8 mouse cellular contexts compared by ENCODE assay signal in the genomic region with DNA sequence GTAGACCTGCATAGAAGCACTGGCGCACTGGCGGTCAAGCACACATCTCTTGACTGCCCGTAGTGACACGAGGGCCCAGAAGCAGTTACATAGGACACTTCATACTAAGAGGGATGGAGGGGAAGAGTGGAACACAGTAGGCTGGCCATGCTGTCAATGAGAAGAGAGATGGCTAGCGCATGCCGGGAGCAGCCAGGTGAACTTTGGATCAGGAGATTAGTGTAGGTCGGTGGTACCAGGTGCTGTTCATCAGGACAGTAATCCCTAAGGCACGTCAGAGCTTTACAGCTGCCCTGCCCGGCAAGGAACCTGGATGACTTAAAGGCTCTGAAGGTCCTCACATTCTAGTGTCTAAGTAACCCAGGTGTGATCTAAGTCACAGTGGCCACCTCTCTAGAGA. TPM values are rescaled to one million over a fixed set of nuclear protein-coding genes. Genes with fewer than 3 reads are reported as not detected.
DNase-seq lines count a peak whose midpoint lies in the region; ATAC-seq lines count a peak whose summit lies in the region.

No protein-coding gene starts in this region.

- H3K9ac ChIP-seq in midbrain, embryonic 11.5 days (ENCODE audit: low read length) = no peak overlapping the region
- H3K9ac ChIP-seq in liver, embryonic 11.5 days (ENCODE audit: low read depth, low read length) = 0 out of 2 replicates have a peak overlapping the region, but pooled peaks have one; percentile 87

- peak; percentile 6 for DNase-seq in cerebellum, adult 11 months
- DNase-seq in midbrain, embryonic 10.5 days (ENCODE audit: low spot score) = no peak
- no peak for DNase-seq in midbrain, embryonic 11.5 days (ENCODE audit: low spot score, missing footprints)
- no peak for DNase-seq in liver, embryonic 11.5 days (ENCODE audit: low spot score)
- DNase-seq in urinary bladder, postnatal 14 days (ENCODE audit: low spot score) = no peak
- DNase-seq in embryo, embryonic 10.5 days (ENCODE audit: low spot score) = no peak
- no peak for DNase-seq in cerebellum, postnatal 14 days

- no peak overlapping the region for H3K27ac ChIP-seq in midbrain, embryonic 10.5 days (replicated peaks)
- H3K27ac ChIP-seq in midbrain, embryonic 11.5 days (ENCODE audit: low read depth, low read length) = no peak overlapping the region
- H3K27ac ChIP-seq in liver, embryonic 11.5 days (ENCODE audit: low read depth, low read length) = no peak overlapping the region; the same call in 1 of the 2 replicates

- H3K36me3 ChIP-seq in midbrain, embryonic 10.5 days = peaks cover 11% of the 10 kb centered on the region
- H3K36me3 ChIP-seq in midbrain, embryonic 11.5 days (ENCODE audit: control insufficient read depth, insufficient read depth, low read length) = no peaks in the 10 kb centered on the region
- no peaks in the 10 kb centered on the region for H3K36me3 ChIP-seq in liver, embryonic 11.5 days (ENCODE audit: control insufficient read depth, insufficient read depth, low read length)

- peaks cover 16% of the 10 kb centered on the region for H3K4me1 ChIP-seq in midbrain, embryonic 10.5 days
- peaks cover 8% of the 10 kb centered on the region for H3K4me1 ChIP-seq in midbrain, embryonic 11.5 days (ENCODE audit: control insufficient read depth, insufficient read depth, low read length)
- peaks cover 23% of the 10 kb centered on the region for H3K4me1 ChIP-seq in liver, embryonic 11.5 days (replicated peaks; ENCODE audit: control insufficient read depth, insufficient read depth, low read length)

- no peak for ATAC-seq in cerebellum, adult (ENCODE audit: insufficient number of reproducible peaks, low FRiP score, low TSS enrichment)
- ATAC-seq in midbrain, embryonic 11.5 days (ENCODE audit: low FRiP score) = no peak
- no peak for ATAC-seq in liver, embryonic 11.5 days (replicated peaks; ENCODE audit: low FRiP score)

- no peak overlapping the region; the same call in 1 of the 2 replicates for H3K4me2 ChIP-seq in midbrain, embryonic 11.5 days
- H3K4me2 ChIP-seq in liver, embryonic 11.5 days = peak overlapping the region; percentile 80

- no peaks in the 10 kb centered on the region for H3K27me3 ChIP-seq in midbrain, embryonic 10.5 days (ENCODE audit: low read depth, poor library complexity, severe bottlenecking)
- H3K27me3 ChIP-seq in midbrain, embryonic 11.5 days (ENCODE audit: control insufficient read depth, insufficient read depth, low read length) = no peaks in the 10 kb centered on the region
- no peaks in the 10 kb centered on the region for H3K27me3 ChIP-seq in liver, embryonic 11.5 days (replicated peaks; ENCODE audit: control insufficient read depth, insufficient read depth, low read length)

- H3K4me3 ChIP-seq in midbrain, embryonic 10.5 days = peak overlapping the region; percentile 88; the same call in 1 of the 2 replicates
- no peak overlapping the region for H3K4me3 ChIP-seq in midbrain, embryonic 11.5 days (ENCODE audit: low read depth, low read length)
- H3K4me3 ChIP-seq in liver, embryonic 11.5 days (ENCODE audit: low read depth, low read length) = peak overlapping the region; percentile 99

- H3K9me3 ChIP-seq in midbrain, embryonic 10.5 days (replicated peaks) = no peaks in the 10 kb centered on the region
- H3K9me3 ChIP-seq in midbrain, embryonic 11.5 days (ENCODE audit: control insufficient read depth, low read length) = no peaks in the 10 kb centered on the region
- no peaks in the 10 kb centered on the region for H3K9me3 ChIP-seq in liver, embryonic 11.5 days (ENCODE audit: control insufficient read depth, low read length)

- WGBS in midbrain, embryonic 10.5 days = 86% methylated on average over 9 of the region's 9 CpGs
- WGBS in midbrain, embryonic 11.5 days = 84% methylated on average over 9 of the region's 9 CpGs
- 68% methylated on average over 9 of the region's 9 CpGs for WGBS in liver, embryonic 11.5 days

RNA-seq across cellular contexts. Expression of gene Fbxo34, which starts 23.7 kb away (rescaled TPM):
- 22.7 and 23.2 TPM in 2 replicates for polyA plus RNA-seq in midbrain, embryonic 10.5 days (2016; fragmentation: Nextera tagmentation; extraction: Ambion mirVana)
- polyA plus RNA-seq in midbrain, embryonic 11.5 days (2014; fragmentation: Nextera tagmentation; extraction: Ambion mirVana) = 20.2 and 24.0 TPM in 2 replicates
- 27.8 and 30.9 TPM in 2 replicates for polyA plus RNA-seq in liver, embryonic 11.5 days (2014; fragmentation: Nextera tagmentation; extraction: Ambion mirVana)

RNA-seq across cellular contexts. Expression of gene Dlgap5, which starts 55.7 kb away (rescaled TPM):
- 71.0 and 77.2 TPM in 2 replicates for polyA plus RNA-seq in midbrain, embryonic 10.5 days (2016; fragmentation: Nextera tagmentation; extraction: Ambion mirVana)
- polyA plus RNA-seq in midbrain, embryonic 11.5 days (2014; fragmentation: Nextera tagmentation; extraction: Ambion mirVana) = 61.2 and 69.4 TPM in 2 replicates
- 71.1 and 71.7 TPM in 2 replicates for polyA plus RNA-seq in liver, embryonic 11.5 days (2014; fragmentation: Nextera tagmentation; extraction: Ambion mirVana)
